Mouse (Mus musculus) kidney, embryonic 16.5 days (tissue): Measurements from ENCODE around the gene Psmb5. TPM values are rescaled to one million over a fixed set of nuclear protein-coding genes. Genes with fewer than 3 reads are reported as not detected.

Experiments
- ATAC-seq: fragments of 200-750 bp; cut with Nextera tagmentation; 2 replicates; pipeline ENCODE4 v1.8.0; 2017; ENCODE audit warnings: moderate TSS enrichment; ENCODE audit not compliant: low FRiP score, low TSS enrichment
- H3K27ac ChIP-seq: fragments of 300-500 bp; sonication (generic); 2 replicates; pipeline ENCODE4 v1.5.1; 2014; ENCODE audit warnings: low read length
- H3K27me3 ChIP-seq: fragments of 300-500 bp; sonication (generic); 2 replicates; pipeline ENCODE4 v1.6.1; 2014; ENCODE audit warnings: low read length, control low read depth, mixed read lengths; ENCODE audit not compliant: insufficient read depth
- H3K36me3 ChIP-seq: fragments of 300-500 bp; sonication (generic); 2 replicates; pipeline ENCODE4 v1.6.1; 2014; ENCODE audit warnings: low read length, control low read depth, mixed read lengths; ENCODE audit not compliant: insufficient read depth
- H3K4me1 ChIP-seq: fragments of 300-500 bp; sonication (generic); 2 replicates; pipeline ENCODE4 v1.6.1; 2014; ENCODE audit warnings: low read length, control low read depth, mixed read lengths; ENCODE audit not compliant: insufficient read depth
- H3K4me2 ChIP-seq: fragments of 300-500 bp; sonication (generic); replicated peaks from 2 replicates; pipeline ENCODE4 v1.6.1; 2014; ENCODE audit warnings: low read depth, low read length
- H3K4me3 ChIP-seq: fragments of 300-500 bp; sonication (generic); 2 replicates; pipeline ENCODE4 v1.5.1; 2014; ENCODE audit warnings: mild to moderate bottlenecking, low read length
- H3K9ac ChIP-seq: fragments of 300-500 bp; sonication (generic); replicated peaks from 2 replicates; pipeline ENCODE4 v1.6.1; 2014; ENCODE audit warnings: low read length
- H3K9me3 ChIP-seq: fragments of 300-500 bp; sonication (generic); 2 replicates; pipeline ENCODE4 v1.6.1; 2016; ENCODE audit warnings: low read length, control low read depth
- WGBS: fragments of 180-500 bp; shearing (Covaris S2); extraction: QIAGEN DNeasy Blood & Tissue Kit; methylation state at CpG from one replicate; pipeline ENCODE4 v1.1.7; 2014; 5-methylcytosine and 5-hydroxymethylcytosine counted together
- polyA plus RNA-seq: library from polyadenylated mRNA; unstranded; fragments of >200 nt; fragmentation: Nextera tagmentation; extraction: Ambion mirVana; gene quantifications from 2 replicates; pipeline ENCODE4 v1.2.1, GENCODE M21; 2015

Psmb5 gene
- polyA plus RNA-seq, 1 experiment from 2014 or later: 471 TPM

DNA sequence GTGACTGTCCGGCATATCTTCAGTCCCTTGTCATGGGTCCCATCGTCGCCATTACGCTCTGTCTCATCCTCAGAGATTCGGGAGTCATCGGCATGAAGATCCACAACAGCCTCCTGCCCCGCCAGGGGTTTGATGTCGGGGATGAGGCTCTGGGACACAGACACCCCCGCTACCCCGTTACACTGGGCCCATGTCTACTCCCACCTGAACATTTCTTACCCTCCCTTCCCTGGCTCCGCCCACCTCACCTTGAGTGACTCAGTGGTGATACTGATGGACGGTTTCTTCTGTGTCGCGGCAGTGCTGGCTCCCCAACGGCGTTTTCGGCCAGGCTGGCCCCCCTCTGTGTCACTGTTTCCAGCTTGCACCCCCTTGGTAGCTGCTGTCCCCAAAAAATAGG, 28.6 kb upstream of the Psmb5 start:
- no peak overlapping the region for H3K4me2 ChIP-seq
- H3K4me1 ChIP-seq: peaks cover 14% of the 10 kb centered on the region; the same call in 1 of the 2 replicates
- no peak overlapping the region for H3K27ac ChIP-seq
- WGBS: 96% methylated on average over 17 of the region's 17 CpGs
- H3K9ac ChIP-seq: no peak overlapping the region
- H3K4me3 ChIP-seq: no peak overlapping the region
- H3K36me3 ChIP-seq: peaks cover 87% of the 10 kb centered on the region
- H3K27me3 ChIP-seq: no peaks in the 10 kb centered on the region
- ATAC-seq: no peak
- no peaks in the 10 kb centered on the region for H3K9me3 ChIP-seq

DNA sequence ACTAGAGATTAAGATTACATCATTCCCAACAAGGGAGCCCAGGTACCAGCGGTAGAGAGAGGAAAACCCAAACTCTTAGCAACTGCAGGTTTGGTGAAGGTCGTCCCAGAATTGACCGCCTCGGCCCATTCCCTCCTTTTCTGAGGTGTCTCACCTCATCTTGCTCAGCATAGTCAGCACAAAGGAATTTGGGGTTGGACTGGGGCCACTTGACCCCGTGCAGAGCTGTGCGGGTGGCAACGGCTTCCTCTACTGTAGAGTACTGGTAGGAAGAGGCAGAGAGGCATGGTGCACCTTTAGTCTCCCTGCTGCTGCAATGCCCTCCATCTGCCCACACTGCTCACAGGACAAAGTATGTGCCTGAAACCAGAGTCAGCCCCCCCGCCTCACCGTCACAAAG, 26.5 kb upstream of the Psmb5 start:
- Histone ChIP-seq H3K4me3 (no peak overlapping the region), H3K9me3 (no peaks in the 10 kb centered on the region), H3K4me2 (no peak overlapping the region), H3K36me3 (peaks cover 68% of the 10 kb centered on the region), H3K9ac (no peak overlapping the region), H3K4me1 (peaks cover 17% of the 10 kb centered on the region), H3K27ac (no peak overlapping the region), H3K27me3 (no peaks in the 10 kb centered on the region)
- no peak for ATAC-seq
- 87% methylated on average over 9 of the region's 9 CpGs for WGBS

DNA sequence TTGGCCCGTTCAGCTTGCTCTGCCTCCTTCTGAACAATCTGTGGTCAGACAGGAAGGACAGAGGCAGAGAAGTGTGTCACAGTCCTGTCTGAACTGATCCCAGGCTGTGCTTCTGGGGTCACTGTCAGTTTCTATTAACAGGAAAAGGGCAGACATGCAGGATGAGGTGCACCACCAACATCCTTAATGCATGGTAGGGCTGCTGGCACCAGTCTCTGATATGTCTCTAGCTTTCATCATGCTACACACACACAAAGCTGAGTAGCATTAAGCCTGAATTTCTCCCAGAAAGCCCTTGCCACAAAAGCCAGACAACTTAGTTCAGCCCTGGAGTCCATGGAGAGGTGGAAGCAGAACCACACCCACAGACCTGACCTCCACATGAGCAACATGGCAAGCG, 25.2 kb upstream of the Psmb5 start:
- H3K4me3 ChIP-seq: no peak overlapping the region
- no peaks in the 10 kb centered on the region for H3K9me3 ChIP-seq
- no peak overlapping the region for H3K4me2 ChIP-seq
- no peak for ATAC-seq
- H3K9ac ChIP-seq: no peak overlapping the region
- peaks cover 15% of the 10 kb centered on the region for H3K4me1 ChIP-seq
- H3K27ac ChIP-seq: no peak overlapping the region
- peaks cover 61% of the 10 kb centered on the region for H3K36me3 ChIP-seq
- 85% methylated on average over 2 of the region's 2 CpGs for WGBS
- no peaks in the 10 kb centered on the region for H3K27me3 ChIP-seq

DNA sequence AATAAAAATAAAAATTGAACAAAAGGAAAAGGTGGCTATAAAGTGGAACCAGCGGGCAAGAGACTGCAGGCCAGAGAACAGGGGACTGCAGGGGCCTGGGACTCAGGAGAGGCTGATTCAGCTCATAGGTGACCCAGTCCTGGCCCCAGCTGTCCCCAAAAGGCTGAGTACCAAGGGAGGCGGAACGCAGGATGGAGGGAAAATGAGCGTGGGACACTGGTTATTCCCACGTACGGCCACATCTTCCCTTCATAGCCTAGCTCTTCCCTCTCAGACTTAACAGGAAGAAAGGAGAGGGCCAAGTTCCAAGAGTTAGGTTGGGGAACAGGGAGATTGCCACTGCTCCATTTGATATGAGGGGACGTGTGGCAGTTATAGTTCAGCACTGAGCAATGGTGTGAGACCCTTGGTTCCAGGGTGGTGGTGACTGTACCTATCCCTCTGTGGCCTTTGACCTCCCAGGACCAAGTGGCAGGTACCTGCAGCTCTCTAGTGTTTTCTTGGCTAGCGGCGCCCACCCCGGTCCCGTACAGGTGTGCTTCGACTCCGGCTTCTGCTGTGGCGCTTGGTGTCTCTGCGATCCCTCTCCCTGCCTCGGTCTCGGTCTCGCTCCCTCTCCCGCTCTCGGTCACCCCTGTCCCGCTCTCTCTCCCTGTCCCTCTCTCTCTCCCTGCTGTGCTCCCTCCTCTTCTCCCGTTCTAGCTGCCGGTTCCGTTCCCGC, 24.6 kb upstream of the Psmb5 start:
- Histone ChIP-seq H3K4me1 (peaks cover 15% of the 10 kb centered on the region), H3K9ac (no peak overlapping the region), H3K27me3 (no peaks in the 10 kb centered on the region), H3K4me3 (no peak overlapping the region), H3K9me3 (no peaks in the 10 kb centered on the region), H3K4me2 (no peak overlapping the region), H3K27ac (no peak overlapping the region), H3K36me3 (peaks cover 55% of the 10 kb centered on the region)
- 79% methylated on average over 25 of the region's 25 CpGs for WGBS
- ATAC-seq: no peak

DNA sequence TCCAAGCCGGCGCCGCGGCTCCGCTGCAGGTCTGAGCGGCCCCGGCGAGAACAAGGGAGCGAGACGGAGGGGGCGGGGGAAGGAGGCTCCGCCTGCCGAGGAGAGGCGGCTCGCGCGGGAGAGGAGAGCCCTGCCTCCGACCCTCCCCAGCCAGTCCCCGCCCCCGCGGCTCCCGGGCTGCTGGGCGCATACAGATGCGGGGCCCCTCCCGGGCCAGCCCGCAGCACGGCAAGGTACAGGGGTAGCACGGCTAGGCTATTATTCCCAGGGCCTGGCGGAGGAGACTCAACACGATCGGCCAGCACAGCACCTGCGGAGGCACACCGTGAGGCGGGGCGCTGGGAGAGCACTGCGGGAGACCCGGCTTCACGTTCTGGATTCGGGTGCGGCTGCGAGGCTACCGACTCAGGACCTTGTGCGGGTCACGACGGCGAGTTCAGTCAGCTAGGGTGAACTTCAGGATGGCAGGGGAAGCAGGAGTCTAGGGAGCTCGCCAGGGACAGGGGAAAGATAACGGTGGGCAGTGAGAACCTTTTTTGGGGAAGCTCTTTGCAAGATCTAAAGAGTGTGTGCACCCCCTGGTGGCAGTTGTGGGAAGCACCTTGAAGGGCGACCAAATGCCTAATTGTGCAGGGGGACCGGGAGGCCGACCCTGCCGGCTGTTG, 23.6 kb upstream of the Psmb5 start, which contains the start of gene Cdh24:
TSS of gene Cdh24 (minus strand) at position 60 of the 665 bp plus-strand sequence.
- H3K9ac ChIP-seq: peak within 1 kb of the TSS; percentile 68
- ATAC-seq: peak; percentile 94
- peak within 1 kb of the TSS; percentile 60 for H3K4me3 ChIP-seq
- peaks cover 15% of the 10 kb centered on the region for H3K4me1 ChIP-seq
- H3K9me3 ChIP-seq: no peaks in the 10 kb centered on the region
- H3K27me3 ChIP-seq: no peaks in the 10 kb centered on the region
- under 1% methylated on average over 37 of the region's 52 CpGs for WGBS
- H3K36me3 ChIP-seq: peaks cover 53% of the 10 kb centered on the region
- peak within 1 kb of the TSS; percentile 78 for H3K27ac ChIP-seq
- H3K4me2 ChIP-seq: peak within 1 kb of the TSS; percentile 94

DNA sequence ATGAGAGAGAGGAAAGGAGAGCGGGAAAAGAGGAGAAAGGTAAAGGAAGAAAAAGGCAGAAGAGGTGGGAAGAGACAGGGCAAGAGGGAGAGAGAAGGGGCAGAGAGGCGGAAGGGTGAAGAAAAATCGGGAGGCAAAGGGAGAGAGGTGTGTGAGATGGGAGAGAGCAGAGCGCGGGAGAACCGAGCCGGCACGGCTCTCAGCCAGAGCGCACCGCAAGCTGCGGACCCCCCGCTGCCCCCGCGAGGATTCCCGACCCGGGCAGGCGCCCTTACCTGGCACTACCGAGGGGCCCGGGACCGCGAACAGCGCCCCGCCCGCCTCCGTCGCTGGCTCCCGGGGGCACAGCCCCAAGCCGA, 23.1 kb upstream of the Psmb5 start, which contains the start of gene Gm17606:
TSS of gene Gm17606 (plus strand) at position 7 of the 359 bp plus-strand sequence.
- Histone ChIP-seq H3K9ac (peak within 1 kb of the TSS; percentile 68), H3K4me2 (peak within 1 kb of the TSS; percentile 94), H3K27me3 (no peaks in the 10 kb centered on the region), H3K9me3 (no peaks in the 10 kb centered on the region), H3K4me1 (peaks cover 15% of the 10 kb centered on the region), H3K36me3 (peaks cover 53% of the 10 kb centered on the region), H3K4me3 (peak within 1 kb of the TSS; percentile 60), H3K27ac (peak within 1 kb of the TSS; percentile 78)
- WGBS: under 1% methylated on average over 17 of the region's 28 CpGs
- no peak; the same call in 1 of the 2 replicates for ATAC-seq

DNA sequence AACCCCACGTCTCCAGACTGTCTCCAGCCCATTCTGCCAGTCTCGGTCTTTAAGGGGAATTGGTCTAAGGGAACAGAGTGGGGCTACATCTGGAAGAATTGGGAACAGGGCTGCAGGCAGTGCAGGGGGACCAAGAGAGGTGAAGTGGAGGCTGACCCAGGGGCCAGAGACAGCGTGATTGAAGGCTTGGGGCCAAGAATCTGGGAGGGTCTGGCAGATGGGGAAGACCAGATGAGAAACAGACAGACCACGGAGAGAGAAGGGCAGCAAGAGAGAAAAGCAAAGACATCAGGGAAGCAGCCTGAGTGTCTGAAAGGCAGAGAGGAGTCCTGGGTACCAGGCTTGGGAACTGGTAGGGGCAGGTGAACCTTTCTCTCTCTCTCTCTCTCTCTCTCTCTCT, 22.3 kb upstream of the Psmb5 start:
- H3K27me3 ChIP-seq: no peaks in the 10 kb centered on the region
- peaks cover 47% of the 10 kb centered on the region for H3K36me3 ChIP-seq
- 14% methylated on average over 4 of the region's 4 CpGs for WGBS
- no peak for ATAC-seq
- peaks cover 15% of the 10 kb centered on the region for H3K4me1 ChIP-seq
- peak overlapping the region; percentile 68; the same call in 1 of the 2 replicates for H3K9ac ChIP-seq
- no peak overlapping the region for H3K27ac ChIP-seq
- H3K4me2 ChIP-seq: peak overlapping the region; percentile 94
- peak overlapping the region; percentile 60; the same call in 1 of the 2 replicates for H3K4me3 ChIP-seq
- no peaks in the 10 kb centered on the region for H3K9me3 ChIP-seq

DNA sequence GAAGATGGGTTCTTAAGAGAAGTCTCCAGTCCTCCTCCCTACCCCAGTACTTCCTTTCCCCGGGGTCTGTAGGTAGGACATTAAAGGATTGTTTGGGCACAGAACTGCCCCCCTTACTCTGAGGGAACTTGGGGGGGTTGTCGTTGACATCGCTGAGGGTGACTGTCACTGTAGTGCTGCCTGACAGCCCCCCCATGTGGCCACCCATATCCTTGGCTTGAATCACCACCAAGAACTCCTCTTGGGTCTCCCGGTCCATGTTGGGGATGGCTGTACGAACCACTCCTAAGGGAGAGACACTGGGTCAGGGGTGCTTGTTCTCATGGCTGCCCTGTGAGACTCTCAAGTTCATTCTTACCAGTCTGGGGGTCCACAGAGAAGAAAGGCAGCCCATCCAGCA, 20.4 kb upstream of the Psmb5 start:
- ATAC-seq: no peak
- Histone ChIP-seq H3K9ac (no peak overlapping the region), H3K27ac (no peak overlapping the region), H3K4me3 (no peak overlapping the region), H3K4me2 (no peak overlapping the region), H3K4me1 (peaks cover 15% of the 10 kb centered on the region), H3K36me3 (peaks cover 38% of the 10 kb centered on the region), H3K9me3 (no peaks in the 10 kb centered on the region), H3K27me3 (no peaks in the 10 kb centered on the region)
- 80% methylated on average over 5 of the region's 5 CpGs for WGBS

DNA sequence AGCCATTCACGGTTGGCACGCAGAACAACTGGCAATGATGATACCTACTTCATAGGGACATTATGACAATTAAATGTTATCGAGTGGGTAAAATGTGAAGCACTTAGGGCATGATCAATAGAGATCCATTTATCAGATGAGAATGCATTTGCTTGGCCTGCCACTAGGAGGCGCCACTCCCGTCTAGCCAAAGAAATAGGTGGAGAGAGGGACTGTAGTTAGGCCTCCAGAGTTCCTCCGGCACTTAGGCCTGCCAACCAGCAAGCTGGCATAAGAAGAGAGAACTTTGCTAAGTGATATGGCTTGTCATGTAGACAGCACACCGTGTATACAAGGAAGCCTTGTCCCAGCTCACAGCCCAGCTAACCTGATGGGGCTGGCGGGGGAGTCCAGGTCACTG, 19.1 kb upstream of the Psmb5 start:
- H3K27ac ChIP-seq: no peak overlapping the region
- WGBS: 57% methylated on average over 8 of the region's 8 CpGs
- H3K4me3 ChIP-seq: no peak overlapping the region
- H3K27me3 ChIP-seq: no peaks in the 10 kb centered on the region
- peaks cover 15% of the 10 kb centered on the region for H3K4me1 ChIP-seq
- H3K9me3 ChIP-seq: no peaks in the 10 kb centered on the region
- no peak overlapping the region for H3K4me2 ChIP-seq
- H3K36me3 ChIP-seq: peaks cover 36% of the 10 kb centered on the region
- ATAC-seq: no peak
- no peak overlapping the region for H3K9ac ChIP-seq

DNA sequence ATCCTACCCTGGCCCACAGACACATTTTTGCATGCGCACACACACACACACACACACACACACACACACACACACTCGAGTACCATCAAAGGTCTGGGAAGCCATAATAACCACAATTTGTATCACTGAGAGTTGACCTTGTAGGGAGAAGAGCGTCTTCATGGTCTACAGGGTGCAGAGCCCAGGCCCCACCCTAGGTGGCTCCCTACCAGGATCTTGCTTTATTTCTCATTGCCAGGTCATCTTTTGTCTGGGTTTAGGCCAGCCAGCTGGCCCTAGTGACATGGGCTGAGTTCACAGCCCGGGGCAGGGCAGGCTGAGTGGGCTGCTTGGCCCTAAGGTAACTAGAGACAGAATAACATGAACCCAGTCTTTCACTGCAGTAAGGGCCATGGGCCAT, 16.4 kb upstream of the Psmb5 start:
- ATAC-seq: no peak
- no peaks in the 10 kb centered on the region for H3K9me3 ChIP-seq
- H3K4me1 ChIP-seq: peaks cover under 1% of the 10 kb centered on the region; the same call in 1 of the 2 replicates
- no peaks in the 10 kb centered on the region for H3K27me3 ChIP-seq
- H3K27ac ChIP-seq: no peak overlapping the region
- H3K4me2 ChIP-seq: no peak overlapping the region
- H3K9ac ChIP-seq: no peak overlapping the region
- H3K4me3 ChIP-seq: no peak overlapping the region
- H3K36me3 ChIP-seq: peaks cover 42% of the 10 kb centered on the region
- 70% methylated on average over 4 of the region's 4 CpGs for WGBS
